12 mouse cellular contexts compared by ENCODE assay signal in genomic region chr14:105744125-105744524, GRCm38 (mm10).
DNase-seq lines count a peak whose midpoint lies in the region; ATAC-seq and TF ChIP-seq lines count a peak whose summit lies in the region.
"Had no signal": no experiment of that assay in that cellular context is flagged by ENCODE, and none has a peak within 500 bp of the region (broad histone marks: within the 10 kb centered on the region; RNA-seq: fewer than 3 reads in every experiment).

No protein-coding gene starts in this region.

- no peaks in the 10 kb centered on the region; the same call in 1 of the 2 replicates for H3K4me1 ChIP-seq in heart, embryonic 12.5 days (replicated peaks)
- H3K4me1 ChIP-seq in heart, postnatal 0 days (ENCODE audit: control insufficient read depth, insufficient read depth): peaks cover 14% of the 10 kb centered on the region
- no peaks in the 10 kb centered on the region for H3K4me1 ChIP-seq in hindbrain, postnatal 0 days (ENCODE audit: insufficient read depth, low read length)
- H3K4me1 ChIP-seq in forebrain, embryonic 12.5 days: no peaks in the 10 kb centered on the region
- H3K4me1 ChIP-seq: limb, embryonic 12.5 days; midbrain, embryonic 10.5 days had no signal

- WGBS in heart, embryonic 12.5 days: 78% methylated on average over 3 of the region's 3 CpGs
- WGBS in heart, postnatal 0 days: 38% methylated on average over 3 of the region's 3 CpGs
- WGBS in hindbrain, postnatal 0 days: 81% methylated on average over 3 of the region's 3 CpGs
- 83% methylated on average over 3 of the region's 3 CpGs for WGBS in forebrain, embryonic 12.5 days

- no peaks in the 10 kb centered on the region for H3K9me3 ChIP-seq in heart, embryonic 12.5 days (replicated peaks)
- H3K9me3 ChIP-seq in heart, postnatal 0 days (replicated peaks; ENCODE audit: control insufficient read depth, low read length): no peaks in the 10 kb centered on the region
- H3K9me3 ChIP-seq in hindbrain, postnatal 0 days (ENCODE audit: low read length): no peaks in the 10 kb centered on the region
- H3K9me3 ChIP-seq in forebrain, embryonic 12.5 days: no peaks in the 10 kb centered on the region
- H3K9me3 ChIP-seq: limb, embryonic 12.5 days; midbrain, embryonic 10.5 days had no signal

- TF ChIP-seq EP300 in heart, postnatal 0 days (IDR thresholded peaks at IDR 0.05; ENCODE audit: low read depth): no peak

- no peak overlapping the region for H3K9ac ChIP-seq in heart, embryonic 12.5 days
- H3K9ac ChIP-seq in heart, postnatal 0 days (replicated peaks; ENCODE audit: low read depth, low read length): no peak overlapping the region
- no peak overlapping the region for H3K9ac ChIP-seq in hindbrain, postnatal 0 days (replicated peaks; ENCODE audit: low read length)
- H3K9ac ChIP-seq in forebrain, embryonic 12.5 days: no peak overlapping the region
- H3K9ac ChIP-seq: limb, embryonic 12.5 days had no signal

- H3K4me2 ChIP-seq in heart, embryonic 12.5 days: no peak overlapping the region
- no peak overlapping the region for H3K4me2 ChIP-seq in heart, postnatal 0 days (ENCODE audit: low read depth, low read length)
- no peak overlapping the region for H3K4me2 ChIP-seq in hindbrain, postnatal 0 days (ENCODE audit: low read depth, low read length)
- no peak overlapping the region for H3K4me2 ChIP-seq in forebrain, embryonic 12.5 days
- H3K4me2 ChIP-seq: limb, embryonic 12.5 days had no signal

- H3K27me3 ChIP-seq in heart, embryonic 12.5 days (replicated peaks): no peaks in the 10 kb centered on the region
- H3K27me3 ChIP-seq in heart, postnatal 0 days (ENCODE audit: control insufficient read depth, insufficient read depth, low read length): no peaks in the 10 kb centered on the region
- no peaks in the 10 kb centered on the region for H3K27me3 ChIP-seq in hindbrain, postnatal 0 days (ENCODE audit: insufficient read depth, low read length)
- no peaks in the 10 kb centered on the region for H3K27me3 ChIP-seq in forebrain, embryonic 12.5 days
- H3K27me3 ChIP-seq: limb, embryonic 12.5 days had no signal

- no peak overlapping the region for H3K4me3 ChIP-seq in heart, embryonic 12.5 days
- no peak overlapping the region for H3K4me3 ChIP-seq in heart, postnatal 0 days (ENCODE audit: low read depth, low read length)
- H3K4me3 ChIP-seq in hindbrain, postnatal 0 days (ENCODE audit: low read length): no peak overlapping the region
- H3K4me3 ChIP-seq in forebrain, embryonic 12.5 days (replicated peaks): no peak overlapping the region
- H3K4me3 ChIP-seq: limb, embryonic 12.5 days; midbrain, embryonic 10.5 days had no signal

- no peak for TF ChIP-seq CTCF in heart, postnatal 0 days (IDR thresholded peaks at IDR 0.05; ENCODE audit: low read depth)
- TF ChIP-seq CTCF in hindbrain, postnatal 0 days (IDR thresholded peaks at IDR 0.05; ENCODE audit: low read depth): no peak

- no peak overlapping the region; the same call in 1 of the 2 replicates for H3K27ac ChIP-seq in heart, embryonic 12.5 days (ENCODE audit: poor library complexity, severe bottlenecking)
- H3K27ac ChIP-seq in heart, postnatal 0 days (ENCODE audit: low read depth): peak overlapping the region; percentile 63
- no peak overlapping the region for H3K27ac ChIP-seq in hindbrain, postnatal 0 days
- no peak overlapping the region for H3K27ac ChIP-seq in forebrain, embryonic 12.5 days
- H3K27ac ChIP-seq: limb, embryonic 12.5 days; midbrain, embryonic 10.5 days had no signal

- ATAC-seq in heart, embryonic 12.5 days (ENCODE audit: insufficient number of reproducible peaks, low FRiP score): no peak
- ATAC-seq in heart, postnatal 0 days (ENCODE audit: insufficient read depth, low read depth): peak; percentile 81
- ATAC-seq in hindbrain, postnatal 0 days: no peak
- no peak for ATAC-seq in forebrain, embryonic 12.5 days (ENCODE audit: low FRiP score)
- ATAC-seq: CD4-positive, CD25-positive, alpha-beta regulatory T cell, adult 4 months had no signal

- H3K36me3 ChIP-seq in heart, embryonic 12.5 days: no peaks in the 10 kb centered on the region
- no peaks in the 10 kb centered on the region for H3K36me3 ChIP-seq in heart, postnatal 0 days (replicated peaks; ENCODE audit: control insufficient read depth, insufficient read depth, low read length)
- no peaks in the 10 kb centered on the region for H3K36me3 ChIP-seq in hindbrain, postnatal 0 days (ENCODE audit: insufficient read depth, low read length)
- H3K36me3 ChIP-seq in forebrain, embryonic 12.5 days (replicated peaks): no peaks in the 10 kb centered on the region
- H3K36me3 ChIP-seq: limb, embryonic 12.5 days; midbrain, embryonic 10.5 days had no signal

- peak; percentile 73 to 90 for DNase-seq in heart, adult 18-20 months
- peak; percentile 14 for DNase-seq in brain, embryonic 18.5 days (ENCODE audit: low read depth, low spot score)
- DNase-seq in heart, postnatal 0 days (ENCODE audit: low spot score): peak; percentile 62
- peak; percentile 32 for DNase-seq in lung, postnatal 14 days
- no peak for DNase-seq in adrenal gland, adult 8-10 months
- no peak for DNase-seq in hindbrain, postnatal 0 days (ENCODE audit: low spot score)
- DNase-seq: cerebellum, adult 18-20 months had no signal

Comparison
In these comparisons a context has a peak if more than half of its experiments do, and no peak if none do; other contexts are left out.
1. DNase-seq: peak in heart, adult 18-20 months (2 of 2), brain, embryonic 18.5 days (single experiment), heart, postnatal 0 days (single experiment) and lung, postnatal 14 days (single experiment); none in adrenal gland, adult 8-10 months (single experiment) and hindbrain, postnatal 0 days (single experiment).